Mouse (Mus musculus) E14TG2a.4 (cell line): ENCODE measurements around the gene Mboat7.

ENCODE experiments used
- CTCF ChIP-seq: conservative IDR thresholded peaks from 2 replicates; pipeline ENCODE4 v1.5.1; 2014; ENCODE audit warnings: low read length
- NANOG ChIP-seq: IDR thresholded peaks from 2 replicates; pipeline ENCODE4 v1.6.1; 2014; ENCODE audit warnings: borderline replicate concordance, low read length, mixed read lengths

- TF ChIP-seq CTCF (no peak), NANOG (no peak)
Measured at GRCm38 (mm10) chr7:3692987-3693808, at the start of gene Mboat7.
